Mouse (Mus musculus): Measurements from ENCODE around the gene Prop1. TPM values are rescaled to one million over a fixed set of nuclear protein-coding genes. Genes with fewer than 3 reads are reported as not detected.

Prop1 gene
- 0.40 TPM in 1 of 2 replicates, not detected in the other for polyA plus RNA-seq (2012; rRNA removed; ENCODE audit: low replicate concordance)

DNA sequence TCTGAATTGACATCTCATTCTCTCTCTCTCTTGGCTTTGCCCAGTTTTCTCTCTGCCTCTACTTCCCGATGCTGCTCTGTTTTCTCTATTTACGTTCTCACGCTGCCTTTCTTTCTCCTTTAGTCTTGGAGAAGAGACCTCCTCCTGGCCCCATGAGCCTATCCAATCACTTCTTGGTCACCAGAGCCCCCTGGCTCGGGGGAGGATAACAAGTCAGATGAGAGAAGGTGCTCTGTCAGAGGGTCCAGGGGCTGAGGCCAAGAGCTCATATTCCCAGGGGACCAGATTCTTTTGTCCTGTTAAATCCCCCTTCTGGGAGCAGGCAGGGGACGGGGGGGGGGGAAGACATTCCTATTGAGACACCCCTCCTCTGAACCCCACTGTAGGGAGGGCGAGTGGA, at the start of gene Prop1:
Prop1 (minus strand) TSS at position 101 of the 400 bp plus-strand sequence.

GRCm38 (mm10) chr11:51003296-51003695, 49.7 kb upstream of the Prop1 start, which contains the start of gene Olfr51:
Gene Olfr51 (plus strand): TSS chr11:51003596.

GRCm38 (mm10) chr11:50981667-50982066, 28.1 kb upstream of the Prop1 start, which contains the start of gene Olfr1377:
Gene Olfr1377 (plus strand): TSS chr11:50981967.

DNA sequence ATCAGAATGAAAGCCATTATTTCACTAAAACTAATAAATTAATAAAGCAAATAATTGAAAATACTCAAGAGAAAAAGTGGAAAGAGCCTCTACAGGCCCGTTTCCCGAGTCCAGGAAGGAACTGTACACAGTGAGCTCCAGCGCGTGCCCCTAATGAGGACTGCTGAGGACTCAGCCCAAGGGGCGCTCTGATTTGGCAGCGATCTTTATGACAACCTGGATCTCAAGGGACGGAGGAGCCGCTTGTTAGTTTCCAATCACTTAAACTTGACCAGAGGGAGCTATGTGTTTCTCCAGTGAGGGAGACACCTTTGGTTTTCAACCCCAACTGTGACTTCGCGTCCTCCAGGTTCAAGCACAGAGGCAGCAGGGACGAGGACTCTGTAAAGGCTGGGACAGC, 12.7 kb upstream of the Prop1 start, which contains the start of gene Olfr1378:
Olfr1378 (plus strand) TSS at position 301 of the 400 bp plus-strand sequence.

GRCm38 (mm10) chr11:50943506-50943905, 10.1 kb downstream of the Prop1 start, which contains the start of gene 4933414I15Rik:
Gene 4933414I15Rik (minus strand): TSS chr11:50943765.

DNA sequence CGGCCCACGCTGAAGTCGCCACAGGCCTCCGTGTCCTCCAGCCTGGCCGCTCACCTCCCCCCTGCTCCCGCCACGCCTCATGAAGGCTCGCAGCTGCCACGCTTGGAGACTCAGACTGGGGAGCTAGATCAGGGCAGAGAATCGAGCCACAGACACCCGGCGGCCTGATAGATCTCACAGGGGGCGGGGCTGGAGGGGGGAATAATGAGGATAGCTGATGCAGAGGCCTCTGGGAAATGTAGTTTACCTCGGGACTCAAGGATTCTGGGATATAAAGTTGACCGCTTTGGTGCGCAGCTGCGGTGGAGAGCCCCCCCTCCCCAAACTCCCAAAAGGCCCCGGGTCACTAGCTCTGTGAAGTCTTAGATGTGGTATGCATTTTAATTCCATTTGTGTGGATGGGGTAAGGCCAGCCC, 22.1 kb downstream of the Prop1 start, which contains the start of gene Zfp354b:
Zfp354b (minus strand) TSS at position 183 of the 416 bp plus-strand sequence.

GRCm38 (mm10) chr11:50915671-50916320, 37.8 kb downstream of the Prop1 start, which contains the start of gene Zfp2:
Gene Zfp2 (minus strand): TSS chr11:50916165.

Other genes with a start within 250 kb of the Prop1 start
- 1.2 and 9.9 TPM in 2 replicates for gene Zfp354c, start 126.0 kb downstream of the Prop1 start, polyA plus RNA-seq (2012; rRNA removed; ENCODE audit: low replicate concordance)
- 0.26 and 0.99 TPM in 2 replicates for gene Zfp879, start 112.2 kb downstream of the Prop1 start, polyA plus RNA-seq (2012; rRNA removed; ENCODE audit: low replicate concordance)
- not detected in 2 replicates for gene Grm6, start 103.1 kb downstream of the Prop1 start, polyA plus RNA-seq (2012; rRNA removed; ENCODE audit: low replicate concordance)
- gene Zfp454, start 66.1 kb downstream of the Prop1 start, polyA plus RNA-seq (2012; rRNA removed; ENCODE audit: low replicate concordance) = 0.63 and 3.4 TPM in 2 replicates
- gene Zfp2, start 37.6 kb downstream of the Prop1 start, polyA plus RNA-seq (2012; rRNA removed; ENCODE audit: low replicate concordance) = 2.9 TPM in 2 replicates
- 0.71 and 0.82 TPM in 2 replicates for gene Zfp354b, start 22.1 kb downstream of the Prop1 start, polyA plus RNA-seq (2012; rRNA removed; ENCODE audit: low replicate concordance)
- not detected in 2 replicates for gene 4933414I15Rik, start 10.0 kb downstream of the Prop1 start, polyA plus RNA-seq (2012; rRNA removed; ENCODE audit: low replicate concordance)
- gene Olfr1378, start 12.8 kb upstream of the Prop1 start, polyA plus RNA-seq (2012; rRNA removed; ENCODE audit: low replicate concordance) = not detected in 2 replicates
- not detected in 2 replicates for gene Olfr1377, start 28.2 kb upstream of the Prop1 start, polyA plus RNA-seq (2012; rRNA removed; ENCODE audit: low replicate concordance)
- gene Olfr51, start 49.8 kb upstream of the Prop1 start, polyA plus RNA-seq (2012; rRNA removed; ENCODE audit: low replicate concordance) = not detected in 2 replicates
- gene Olfr54, start 60.5 kb upstream of the Prop1 start, polyA plus RNA-seq (2012; rRNA removed; ENCODE audit: low replicate concordance) = not detected in 2 replicates
- gene Olfr1375, start 94.3 kb upstream of the Prop1 start, polyA plus RNA-seq (2012; rRNA removed; ENCODE audit: low replicate concordance) = not detected in 2 replicates
- 3.0 and 3.9 TPM in 2 replicates for gene Zfp354a, start 105.5 kb upstream of the Prop1 start, polyA plus RNA-seq (2012; rRNA removed; ENCODE audit: low replicate concordance)

All from subcutaneous adipose tissue, adult 2 months (tissue).